Mouse (Mus musculus): ENCODE data around the gene Trim65.

DNA sequence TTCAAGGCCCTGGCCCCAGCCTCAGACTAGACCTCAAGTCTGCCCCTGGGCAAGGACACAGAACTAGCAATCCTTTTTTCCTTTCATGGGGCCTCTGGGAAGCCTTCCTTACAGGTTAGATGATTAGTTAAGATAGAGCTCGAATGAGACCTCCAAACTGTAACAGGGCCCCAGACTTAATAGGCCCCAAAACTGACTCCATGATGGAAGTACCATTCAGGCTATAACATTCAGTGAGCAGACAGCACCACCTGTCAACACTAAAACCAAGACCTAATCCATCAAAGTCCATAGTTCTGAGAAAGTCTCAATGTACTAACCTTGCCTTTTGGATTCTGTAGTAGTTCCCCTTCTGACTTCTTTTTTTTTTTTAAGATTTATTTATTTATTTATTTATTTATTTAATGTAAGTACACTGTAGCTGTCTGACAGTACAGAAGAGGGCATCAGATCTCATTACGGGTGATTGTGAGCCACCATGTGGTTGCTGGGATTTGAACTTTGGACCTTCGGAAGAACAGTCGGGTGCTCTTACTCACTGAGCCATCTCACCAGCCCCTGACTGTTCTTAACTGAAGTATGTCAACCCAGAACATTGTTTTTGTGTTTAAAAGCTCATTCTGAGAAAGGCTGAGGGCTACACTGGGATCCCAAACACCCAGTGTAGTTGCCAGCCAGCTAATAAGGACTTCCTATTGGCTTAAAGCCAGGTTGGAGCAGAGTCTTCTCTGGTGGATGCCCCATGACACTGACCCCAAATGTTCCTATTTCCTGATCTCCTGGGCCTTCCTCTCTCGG is 39.3 kb upstream of the Trim65 start:
- TF ChIP-seq CTCF (IDR thresholded peaks at IDR 0.05; ENCODE audit: extremely low read depth, insufficient read length, insufficient replicate concordance, low read depth, low read length) (no peak), POLR2A (IDR thresholded peaks at IDR 0.05; ENCODE audit: low read depth, low read length) (no peak)
